Mouse (Mus musculus): ENCODE results near the gene Sparc. TPM values are rescaled to one million over a fixed set of nuclear protein-coding genes. Genes with fewer than 3 reads are reported as not detected.

The Sparc gene
- polyA plus RNA-seq, 1 experiment from 2014 or later = 1,914 TPM

- Histone ChIP-seq H3K4me3 (no peak overlapping the region), H3K9ac (no peak overlapping the region), H3K4me2 (0 out of 2 replicates have a peak overlapping the region, but pooled peaks have one; percentile 21), H3K27me3 (no peaks in the 10 kb centered on the region), H3K27ac (peak overlapping the region; percentile 91), H3K9me3 (replicated peaks) (no peaks in the 10 kb centered on the region), H3K36me3 (no peaks in the 10 kb centered on the region), H3K4me1 (replicated peaks) (peaks cover 24% of the 10 kb centered on the region)
- WGBS = 2% methylated on average over 3 of the region's 3 CpGs
- ATAC-seq (replicated peaks; ENCODE audit: insufficient number of reproducible peaks, insufficient read depth, low FRiP score, low read depth) = peak; percentile 80
These were observed 10.0 kb upstream of the Sparc start for GRCm38 (mm10) chr11:55432981-55433380.

DNA sequence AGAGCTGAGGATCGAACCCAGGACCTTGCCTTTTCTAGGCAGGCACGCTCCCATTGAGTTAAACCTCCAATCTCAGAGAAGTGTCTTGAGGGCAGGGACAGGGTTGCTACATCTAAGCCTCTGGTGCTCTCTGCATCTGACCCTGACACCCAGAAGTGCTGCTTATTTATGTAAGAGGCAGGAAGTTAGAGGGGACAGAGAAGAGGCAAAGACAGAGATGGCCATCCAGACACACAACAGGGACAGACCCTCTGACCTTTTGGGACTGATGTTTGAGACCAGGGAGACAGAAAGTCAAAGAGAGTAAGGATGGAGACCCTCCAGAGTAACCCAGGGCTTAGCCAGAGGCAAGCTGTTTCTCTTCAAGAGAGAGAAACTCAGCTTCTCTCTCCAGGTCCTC lies 7.0 kb upstream of the Sparc start:
- Histone ChIP-seq H3K4me3 (no peak overlapping the region), H3K27me3 (no peaks in the 10 kb centered on the region), H3K36me3 (no peaks in the 10 kb centered on the region), H3K4me2 (no peak overlapping the region), H3K9me3 (replicated peaks) (no peaks in the 10 kb centered on the region), H3K4me1 (replicated peaks) (peaks cover 27% of the 10 kb centered on the region), H3K27ac (no peak overlapping the region), H3K9ac (no peak overlapping the region)
- 88% methylated on average over 2 of the region's 2 CpGs for WGBS
- no peak for ATAC-seq (replicated peaks; ENCODE audit: insufficient number of reproducible peaks, insufficient read depth, low FRiP score, low read depth)

DNA sequence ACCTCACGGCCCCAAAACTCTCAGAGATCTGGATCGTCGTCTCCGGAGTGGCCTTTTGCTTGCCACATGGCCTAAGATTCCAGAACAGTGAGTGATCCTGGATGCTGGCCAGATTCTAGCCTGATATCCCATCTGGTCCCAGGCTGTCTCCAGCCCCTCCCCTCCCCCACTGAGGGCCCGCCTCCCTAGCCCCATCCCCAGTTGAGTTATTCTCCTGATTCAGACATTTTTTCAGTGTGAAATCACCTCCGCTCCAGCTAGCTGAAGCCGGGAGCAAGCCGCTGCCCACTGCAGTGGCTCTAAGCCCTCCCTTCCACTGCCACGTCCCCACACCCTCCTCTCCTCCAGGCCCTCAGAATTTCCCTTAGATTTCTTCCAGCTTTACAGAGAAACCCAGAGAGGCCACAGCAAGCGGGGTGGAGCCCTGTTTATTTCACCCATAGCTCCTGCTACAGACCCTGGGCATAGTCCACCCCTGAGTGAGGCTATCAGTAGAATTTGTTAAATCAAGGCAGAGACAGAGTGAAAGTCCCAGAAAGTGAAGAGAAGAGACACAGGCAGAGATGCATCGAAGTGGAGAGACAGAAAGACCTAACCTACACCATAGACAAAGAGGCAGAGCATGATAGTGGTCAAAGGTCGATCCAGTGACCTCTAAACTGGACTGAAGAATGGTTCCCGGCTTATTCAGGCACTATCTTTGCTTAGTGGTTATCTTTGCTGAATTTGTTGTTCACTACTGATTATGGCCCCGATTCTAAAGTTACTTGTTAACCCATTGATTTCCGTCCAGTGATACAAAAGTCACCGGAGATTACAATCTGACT lies 5.4 kb upstream of the Sparc start:
- Histone ChIP-seq H3K27me3 (no peaks in the 10 kb centered on the region), H3K9ac (no peak overlapping the region), H3K4me2 (no peak overlapping the region), H3K4me3 (no peak overlapping the region), H3K36me3 (no peaks in the 10 kb centered on the region), H3K27ac (peak overlapping the region; percentile 84), H3K9me3 (replicated peaks) (no peaks in the 10 kb centered on the region), H3K4me1 (replicated peaks) (peaks cover 42% of the 10 kb centered on the region)
- 22% methylated on average over 16 of the region's 16 CpGs for WGBS
- peak; percentile 86 for ATAC-seq (replicated peaks; ENCODE audit: insufficient number of reproducible peaks, insufficient read depth, low FRiP score, low read depth)

GRCm38 (mm10) chr11:55424746-55425360 lies 1.9 kb upstream of the Sparc start:
- no peak for ATAC-seq (replicated peaks; ENCODE audit: insufficient number of reproducible peaks, insufficient read depth, low FRiP score, low read depth)
- Histone ChIP-seq H3K4me3 (no peak overlapping the region), H3K27ac (peak overlapping the region; percentile 27; the same call in 1 of the 2 replicates), H3K4me1 (replicated peaks) (peaks cover 53% of the 10 kb centered on the region), H3K27me3 (no peaks in the 10 kb centered on the region), H3K9me3 (replicated peaks) (no peaks in the 10 kb centered on the region), H3K9ac (no peak overlapping the region), H3K36me3 (no peaks in the 10 kb centered on the region), H3K4me2 (no peak overlapping the region)
- 80% methylated on average over 8 of the region's 8 CpGs for WGBS

- Histone ChIP-seq H3K27ac (peak overlapping the region; percentile 77), H3K9ac (no peak overlapping the region), H3K4me2 (no peak overlapping the region), H3K36me3 (no peaks in the 10 kb centered on the region), H3K9me3 (replicated peaks) (no peaks in the 10 kb centered on the region), H3K27me3 (no peaks in the 10 kb centered on the region), H3K4me1 (replicated peaks) (peaks cover 52% of the 10 kb centered on the region), H3K4me3 (no peak overlapping the region)
- ATAC-seq (replicated peaks; ENCODE audit: insufficient number of reproducible peaks, insufficient read depth, low FRiP score, low read depth) = no peak
- 18% methylated on average over 4 of the region's 4 CpGs for WGBS
These were observed 773 bp upstream of the Sparc start for GRCm38 (mm10) chr11:55423756-55424155.

GRCm38 (mm10) chr11:55419678-55420307 lies 3.2 kb downstream of the Sparc start:
- no peaks in the 10 kb centered on the region for H3K36me3 ChIP-seq
- H3K27me3 ChIP-seq = no peaks in the 10 kb centered on the region
- ATAC-seq (replicated peaks; ENCODE audit: insufficient number of reproducible peaks, insufficient read depth, low FRiP score, low read depth) = peak; percentile 83
- H3K9me3 ChIP-seq (replicated peaks) = no peaks in the 10 kb centered on the region
- H3K27ac ChIP-seq = peak overlapping the region; percentile 94
- H3K4me2 ChIP-seq = peak overlapping the region; percentile 83
- H3K9ac ChIP-seq = peak overlapping the region; percentile 83
- 6% methylated on average over 9 of the region's 9 CpGs for WGBS
- H3K4me1 ChIP-seq (replicated peaks) = peaks cover 58% of the 10 kb centered on the region
- peak overlapping the region; percentile 66 for H3K4me3 ChIP-seq

GRCm38 (mm10) chr11:55419296-55419677 lies 3.7 kb downstream of the Sparc start:
- peak overlapping the region; percentile 83 for H3K4me2 ChIP-seq
- H3K9ac ChIP-seq = peak overlapping the region; percentile 83
- no peaks in the 10 kb centered on the region for H3K9me3 ChIP-seq (replicated peaks)
- peak overlapping the region; percentile 94 for H3K27ac ChIP-seq
- WGBS = 1% methylated on average over 4 of the region's 4 CpGs
- H3K27me3 ChIP-seq = no peaks in the 10 kb centered on the region
- ATAC-seq (replicated peaks; ENCODE audit: insufficient number of reproducible peaks, insufficient read depth, low FRiP score, low read depth) = no peak
- peaks cover 58% of the 10 kb centered on the region for H3K4me1 ChIP-seq (replicated peaks)
- peak overlapping the region; percentile 66 for H3K4me3 ChIP-seq
- no peaks in the 10 kb centered on the region for H3K36me3 ChIP-seq

- Histone ChIP-seq H3K4me3 (peak overlapping the region; percentile 66), H3K36me3 (no peaks in the 10 kb centered on the region), H3K27ac (peak overlapping the region; percentile 94), H3K27me3 (no peaks in the 10 kb centered on the region), H3K4me2 (peak overlapping the region; percentile 83), H3K9me3 (replicated peaks) (no peaks in the 10 kb centered on the region), H3K4me1 (replicated peaks) (peaks cover 58% of the 10 kb centered on the region), H3K9ac (peak overlapping the region; percentile 83)
- 10% methylated on average over 3 of the region's 3 CpGs for WGBS
- ATAC-seq (replicated peaks; ENCODE audit: insufficient number of reproducible peaks, insufficient read depth, low FRiP score, low read depth) = no peak
These were observed 4.3 kb downstream of the Sparc start for GRCm38 (mm10) chr11:55418704-55419061.

GRCm38 (mm10) chr11:55417898-55418703 lies 4.9 kb downstream of the Sparc start:
- Histone ChIP-seq H3K27ac (peak overlapping the region; percentile 94), H3K9ac (peak overlapping the region; percentile 83), H3K27me3 (no peaks in the 10 kb centered on the region), H3K4me1 (replicated peaks) (peaks cover 57% of the 10 kb centered on the region), H3K4me3 (peak overlapping the region; percentile 66), H3K36me3 (0 out of 2 replicates have a peak, but pooled peaks cover 2% of the 10 kb centered on the region), H3K4me2 (peak overlapping the region; percentile 83), H3K9me3 (replicated peaks) (no peaks in the 10 kb centered on the region)
- WGBS = under 1% methylated on average over 22 of the region's 24 CpGs
- ATAC-seq (replicated peaks; ENCODE audit: insufficient number of reproducible peaks, insufficient read depth, low FRiP score, low read depth) = peak; percentile 75

GRCm38 (mm10) chr11:55416609-55417265 lies 6.2 kb downstream of the Sparc start:
- H3K36me3 ChIP-seq = 0 out of 2 replicates have a peak, but pooled peaks cover 2% of the 10 kb centered on the region
- H3K4me3 ChIP-seq = peak overlapping the region; percentile 66
- H3K27ac ChIP-seq = peak overlapping the region; percentile 94
- peak overlapping the region; percentile 83 for H3K4me2 ChIP-seq
- no peak for ATAC-seq (replicated peaks; ENCODE audit: insufficient number of reproducible peaks, insufficient read depth, low FRiP score, low read depth)
- 33% methylated on average over 6 of the region's 6 CpGs for WGBS
- no peaks in the 10 kb centered on the region for H3K27me3 ChIP-seq
- no peaks in the 10 kb centered on the region for H3K9me3 ChIP-seq (replicated peaks)
- peaks cover 67% of the 10 kb centered on the region for H3K4me1 ChIP-seq (replicated peaks)
- peak overlapping the region; percentile 41 for H3K9ac ChIP-seq
